Mouse (Mus musculus): ENCODE measurements around the gene Zfp2. TPM values are rescaled to one million over a fixed set of nuclear protein-coding genes. Genes with fewer than 3 reads are reported as not detected.

Gene Zfp2
- polyA plus RNA-seq, 1 experiment from 2014 or later, result 11.4 TPM

Other genes with a start within 250 kb of the Zfp2 start
- gene Zfp354c, start 88.4 kb downstream of the Zfp2 start, polyA plus RNA-seq (2015; fragmentation: Nextera tagmentation; extraction: Ambion mirVana), result 19.3 and 24.7 TPM in 2 replicates
- gene Zfp879, start 74.6 kb downstream of the Zfp2 start, polyA plus RNA-seq (2015; fragmentation: Nextera tagmentation; extraction: Ambion mirVana), result 0.45 and 0.63 TPM in 2 replicates
- not detected in 2 replicates for gene Grm6, start 65.5 kb downstream of the Zfp2 start, polyA plus RNA-seq (2015; fragmentation: Nextera tagmentation; extraction: Ambion mirVana)
- 7.3 and 8.3 TPM in 2 replicates for gene Zfp454, start 28.5 kb downstream of the Zfp2 start, polyA plus RNA-seq (2015; fragmentation: Nextera tagmentation; extraction: Ambion mirVana)
- 1.9 and 2.0 TPM in 2 replicates for gene Zfp354b, start 15.5 kb upstream of the Zfp2 start, polyA plus RNA-seq (2015; fragmentation: Nextera tagmentation; extraction: Ambion mirVana)
- gene 4933414I15Rik, start 27.6 kb upstream of the Zfp2 start, polyA plus RNA-seq (2015; fragmentation: Nextera tagmentation; extraction: Ambion mirVana), result not detected in 2 replicates
- not detected in 2 replicates for gene Prop1, start 37.6 kb upstream of the Zfp2 start, polyA plus RNA-seq (2015; fragmentation: Nextera tagmentation; extraction: Ambion mirVana)
- gene Olfr1378, start 50.4 kb upstream of the Zfp2 start, polyA plus RNA-seq (2015; fragmentation: Nextera tagmentation; extraction: Ambion mirVana), result not detected in 2 replicates
- not detected in 2 replicates for gene Olfr1377, start 65.8 kb upstream of the Zfp2 start, polyA plus RNA-seq (2015; fragmentation: Nextera tagmentation; extraction: Ambion mirVana)
- not detected in 2 replicates for gene Olfr51, start 87.4 kb upstream of the Zfp2 start, polyA plus RNA-seq (2015; fragmentation: Nextera tagmentation; extraction: Ambion mirVana)
- not detected in 2 replicates for gene Olfr54, start 98.1 kb upstream of the Zfp2 start, polyA plus RNA-seq (2015; fragmentation: Nextera tagmentation; extraction: Ambion mirVana)
- not detected in 2 replicates for gene Olfr1375, start 131.9 kb upstream of the Zfp2 start, polyA plus RNA-seq (2015; fragmentation: Nextera tagmentation; extraction: Ambion mirVana)
- gene Zfp354a, start 143.1 kb upstream of the Zfp2 start, polyA plus RNA-seq (2015; fragmentation: Nextera tagmentation; extraction: Ambion mirVana), result 8.7 and 9.5 TPM in 2 replicates